Mouse (Mus musculus) leukemia stem cell, adult 10-12 weeks (primary cell): Measurements from ENCODE around the gene Senp8. TPM values are rescaled to one million over a fixed set of nuclear protein-coding genes. Genes with fewer than 3 reads are reported as not detected.

Experiments used
- polyA plus RNA-seq: library from polyadenylated mRNA; stranded (reverse); fragments of >175 nt; gene quantifications from 2 replicates; pipeline ENCODE4 v1.2.3, GENCODE M21; 2012; ENCODE audit warnings: low replicate concordance

Gene Senp8
- polyA plus RNA-seq, result 0.36 TPM in 1 of 2 replicates, not detected in the other

GRCm38 (mm10) chr9:59750267-59751065, at the start of gene Senp8, which contains the start of gene Myo9a:
TSS of gene Senp8 (minus strand) at chr9:59750710.
TSS of gene Myo9a (plus strand) at chr9:59750896.

Other genes with a start within 250 kb of the Senp8 start
- gene Hexa, start 211.2 kb downstream of the Senp8 start, polyA plus RNA-seq, result 26.6 and 30.9 TPM in 2 replicates
- 0.64 TPM in 1 of 2 replicates, not detected in the other for gene Tmem202, start 210.9 kb downstream of the Senp8 start, polyA plus RNA-seq
- gene Celf6, start 172.8 kb downstream of the Senp8 start, polyA plus RNA-seq, result 0.12 TPM in 1 of 2 replicates, not detected in the other
- 9.5 and 12.6 TPM in 2 replicates for gene Parp6, start 133.4 kb downstream of the Senp8 start, polyA plus RNA-seq
- gene Pkm, start 94.3 kb downstream of the Senp8 start, polyA plus RNA-seq, result 65.5 and 110 TPM in 2 replicates
- gene Gramd2, start 70.6 kb downstream of the Senp8 start, polyA plus RNA-seq, result 0.16 TPM in 1 of 2 replicates, not detected in the other
- 2.0 and 2.1 TPM in 2 replicates for gene Myo9a, start 186 bp upstream of the Senp8 start, polyA plus RNA-seq
- gene Nr2e3, start 209.9 kb upstream of the Senp8 start, polyA plus RNA-seq, result not detected in 2 replicates